Mouse (Mus musculus) layer of hippocampus, postnatal 10 days (tissue): ENCODE measurements at regions not wholly inside any gene's neighbourhood (a gene's known extent, or its start where the extent isn't known, plus 50 kb on each side); places are given as distances from the start of the nearest gene placed in this dataset.
"Not testable (repeated sequence)": the region's sequence is repeated elsewhere in the genome, so short reads cannot be mapped to it uniquely, and the experiment has no call there.

ENCODE experiments used
- DNase-seq, 2 experiments: peaks; one replicate each; pipeline ENCODE4 v3.0.0; 2021; ENCODE audit warnings: low spot score in 2 of 2

- no peak for DNase-seq
Measured at GRCm38 (mm10) chr3:57957352-57957751, 109.5 kb upstream of the Pfn2 start.

GRCm38 (mm10) chr3:57963965-57964364 lies 116.1 kb upstream of the Pfn2 start:
- DNase-seq, result no peak

DNA sequence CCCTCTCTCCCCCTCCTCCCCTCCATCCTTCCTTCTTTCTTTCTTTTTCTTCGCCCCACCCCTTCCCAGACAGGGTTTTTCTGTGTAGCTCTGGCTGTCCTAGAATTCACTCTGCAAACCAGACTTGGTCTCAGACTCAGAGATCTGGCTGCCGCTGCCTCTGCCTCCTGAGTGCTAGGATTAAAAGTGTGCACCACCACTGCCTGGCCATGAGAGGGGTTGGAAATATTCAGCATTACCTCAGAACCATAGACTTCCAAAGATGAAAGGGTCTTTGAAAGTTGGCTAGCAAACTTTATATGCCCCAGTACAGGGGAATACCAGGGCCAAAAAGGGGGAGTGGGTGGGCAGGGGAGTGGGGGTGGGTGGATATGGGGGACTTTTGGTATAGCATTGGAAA lies 122.7 kb upstream of the Pfn2 start:
- DNase-seq, result not testable (repeated sequence)

- DNase-seq, result peak; percentile 17 to 20
Measured at GRCm38 (mm10) chr3:57972469-57973245, 124.8 kb upstream of the Pfn2 start.

- no peak for DNase-seq
Measured at GRCm38 (mm10) chr3:57973546-57973945, 125.7 kb upstream of the Pfn2 start.

- DNase-seq, result no peak
Measured at GRCm38 (mm10) chr3:57975379-57975778, 127.5 kb upstream of the Pfn2 start.

DNA sequence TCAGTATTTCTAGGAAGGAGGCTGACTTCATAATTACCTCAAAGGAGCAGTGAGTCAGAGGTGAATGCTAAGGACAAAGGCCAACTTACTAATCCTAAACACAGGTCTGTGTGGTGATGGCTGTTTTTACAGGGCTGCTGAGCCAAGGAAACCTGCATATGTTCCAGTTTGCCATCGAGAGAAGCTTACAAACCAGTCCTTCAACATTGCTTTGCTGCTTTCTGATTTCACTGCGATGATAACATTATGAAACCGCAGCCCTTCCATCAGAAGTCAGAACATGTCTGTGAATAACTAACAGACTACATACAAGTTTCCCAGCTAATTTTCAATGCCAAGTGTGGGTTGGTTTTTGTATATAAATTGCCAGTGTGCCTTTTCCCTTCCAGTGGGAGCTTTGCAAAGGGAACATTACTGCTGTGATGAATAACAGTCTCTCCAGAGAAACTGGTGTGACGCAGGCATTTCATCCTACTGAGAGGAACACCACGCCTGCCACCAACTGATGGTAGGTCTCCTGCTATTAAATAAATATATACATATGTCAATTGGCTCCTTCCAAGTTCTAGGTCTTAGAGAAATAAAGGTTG lies 128.9 kb upstream of the Pfn2 start:
- DNase-seq, result no peak

DNA sequence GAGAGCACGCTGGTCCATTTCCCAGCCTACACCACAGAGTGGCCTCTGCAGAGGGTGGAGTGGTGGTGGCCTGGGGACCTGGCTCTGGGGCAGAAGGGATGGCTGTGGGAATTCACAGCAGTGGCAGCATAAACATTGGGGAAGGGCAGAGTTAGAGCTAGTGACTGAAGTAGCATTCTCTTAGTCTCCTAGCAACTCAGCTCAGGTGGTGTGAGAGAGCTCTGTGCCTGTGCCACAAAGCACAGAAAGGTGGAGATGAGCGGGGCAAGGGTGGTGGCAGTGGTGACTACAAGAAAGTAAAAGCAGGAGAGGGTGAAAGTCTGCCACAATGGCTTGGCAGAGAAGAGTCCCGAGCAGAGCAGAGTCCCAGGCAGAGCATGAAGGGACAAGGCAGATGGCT lies 140.3 kb upstream of the Pfn2 start:
- no peak for DNase-seq

DNA sequence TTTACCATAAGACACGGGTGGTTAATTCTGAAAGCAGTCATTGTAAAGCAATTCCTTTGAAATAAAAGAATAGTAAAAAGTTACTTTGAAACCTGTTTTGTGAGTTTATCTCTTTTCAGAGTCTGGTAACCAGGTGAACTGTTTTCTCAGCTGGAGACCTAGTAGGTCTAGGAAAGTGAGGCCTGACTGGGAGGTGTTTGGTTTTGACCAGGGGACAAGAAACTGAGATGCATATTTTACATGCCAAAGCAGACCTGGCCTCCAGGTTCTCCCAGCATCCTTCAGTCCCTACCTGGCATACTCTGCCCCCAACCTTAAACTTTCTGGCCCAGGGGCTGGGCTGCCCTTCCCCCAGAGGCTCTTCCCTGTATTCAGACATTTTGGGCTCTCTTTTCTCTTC lies 142.9 kb upstream of the Pfn2 start:
- DNase-seq, result no peak

DNA sequence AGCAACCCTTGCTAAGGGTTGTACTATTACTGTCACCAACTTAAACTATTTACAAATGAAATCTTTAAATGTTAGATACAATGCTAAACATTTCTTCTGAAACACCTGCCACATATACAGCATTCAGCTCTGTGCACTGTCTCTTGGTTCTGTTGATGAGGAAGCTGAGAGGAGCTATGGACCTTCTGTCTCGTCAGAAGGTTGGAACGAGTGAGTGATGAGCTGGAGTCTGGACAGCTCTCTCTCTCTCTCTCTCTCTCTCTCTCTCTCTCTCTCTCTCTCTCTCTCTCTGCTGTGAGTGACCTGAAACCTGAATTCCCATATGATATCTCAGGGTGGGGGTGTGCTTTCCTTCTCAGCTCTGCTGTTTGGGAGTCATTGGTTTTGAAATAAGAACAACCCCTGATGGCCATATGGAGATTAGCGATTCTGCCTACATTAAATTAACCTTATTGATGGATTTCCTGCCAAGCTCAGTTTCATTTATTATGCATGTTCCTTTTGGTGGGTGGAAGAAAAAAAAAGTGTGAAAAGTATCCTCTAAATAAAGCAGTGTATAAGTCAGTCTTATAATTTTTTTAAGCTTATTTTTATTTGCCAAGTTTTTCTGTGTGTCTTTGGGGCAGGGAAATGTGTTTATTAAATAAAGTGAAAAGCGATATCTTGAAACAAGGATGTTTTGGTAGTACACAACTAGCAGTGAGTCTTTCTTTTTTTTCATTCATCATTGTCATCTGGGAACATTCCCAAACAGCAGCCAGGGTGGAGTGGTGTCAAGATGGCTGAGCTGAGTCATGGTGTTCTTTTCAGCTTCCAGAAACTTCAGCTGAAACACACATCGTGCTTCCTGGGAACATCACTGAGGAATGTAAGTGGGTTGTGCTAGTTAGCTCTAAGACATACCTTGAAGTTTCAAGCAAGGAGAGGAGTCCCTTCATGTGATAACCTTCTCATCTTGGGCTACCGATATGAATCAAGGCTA lies 150.5 kb upstream of the Pfn2 start:
- no peak for DNase-seq

- no peak for DNase-seq
Measured at GRCm38 (mm10) chr3:58002792-58003574, 155.1 kb upstream of the Pfn2 start.

GRCm38 (mm10) chr3:58024750-58025392 lies 177.0 kb upstream of the Pfn2 start:
- DNase-seq, result no peak

DNA sequence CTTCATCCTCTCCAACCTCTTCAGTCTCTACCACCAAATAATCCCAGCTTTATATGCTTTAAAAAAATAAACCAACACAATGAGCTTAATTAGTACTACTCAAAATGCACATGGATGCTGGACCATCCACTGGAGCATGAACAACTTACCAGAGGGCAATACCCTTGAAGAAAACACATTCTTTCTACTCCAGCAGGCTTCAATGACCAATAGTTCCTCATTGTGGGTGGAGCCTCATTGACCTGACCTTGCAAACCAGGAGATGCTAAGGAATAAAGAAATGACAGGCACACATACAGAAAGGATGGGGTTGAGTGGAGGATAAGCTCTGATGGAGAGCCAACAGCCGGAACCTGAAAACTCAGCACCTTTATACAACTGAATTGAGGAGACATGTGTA lies 201.7 kb upstream of the Pfn2 start:
- DNase-seq, result no peak

DNA sequence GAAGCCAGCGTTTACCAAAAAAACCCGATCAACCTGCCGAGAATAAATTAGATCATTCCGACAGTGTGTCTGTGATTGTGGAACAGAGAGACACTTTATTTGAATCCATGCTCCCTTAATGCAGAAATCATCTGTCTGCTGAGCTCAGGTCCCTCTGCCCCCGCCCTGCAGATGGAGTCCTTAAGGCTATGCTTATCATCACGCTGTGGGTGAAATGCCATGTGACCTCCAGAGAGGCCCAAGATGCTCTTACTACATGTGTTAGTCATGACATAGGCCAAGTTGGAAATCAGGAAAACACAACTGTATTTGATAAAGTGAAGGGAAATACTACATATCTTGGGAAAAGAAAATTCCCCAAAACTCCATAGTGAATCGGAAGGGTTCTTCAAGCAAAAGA lies 206.8 kb upstream of the Pfn2 start:
- no peak for DNase-seq

DNA sequence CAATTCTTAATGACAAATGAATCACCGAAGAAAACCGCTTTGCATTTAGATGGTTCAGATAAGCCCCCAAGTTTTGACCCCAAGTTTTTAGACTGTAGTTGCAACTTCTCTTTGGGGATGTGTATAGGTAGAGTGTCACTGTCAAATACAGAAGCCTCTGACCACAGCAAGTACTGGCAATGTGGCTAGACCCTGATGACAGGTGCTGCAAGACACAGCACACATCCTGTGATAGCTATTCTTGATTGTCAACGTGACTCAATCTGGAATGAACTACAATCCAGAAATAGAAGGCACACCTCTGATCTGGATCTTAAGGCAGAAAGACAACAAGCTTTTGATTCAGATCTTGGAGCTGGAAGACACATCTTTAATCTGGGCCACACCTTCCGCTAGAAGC lies 207.3 kb upstream of the Pfn2 start:
- no peak for DNase-seq

GRCm38 (mm10) chr3:58056191-58057063 lies 208.5 kb upstream of the Pfn2 start:
- DNase-seq, result no peak

DNA sequence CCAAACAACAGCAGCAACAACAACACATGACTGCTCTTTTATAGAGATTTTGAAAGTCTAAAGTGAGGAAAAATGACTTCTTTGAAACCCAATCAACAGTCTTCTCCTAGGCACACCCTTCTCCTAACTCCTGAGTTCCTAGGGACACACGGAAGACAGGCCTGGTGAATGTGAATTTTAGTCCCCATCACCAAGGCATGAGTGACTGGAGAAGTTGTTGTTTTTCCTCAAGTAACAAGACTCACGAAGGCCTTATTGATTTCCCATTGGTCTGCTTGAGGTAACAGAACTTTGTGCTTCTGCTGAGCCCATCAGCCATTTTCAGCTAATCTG lies 209.2 kb upstream of the Pfn2 start:
- DNase-seq, result no peak

DNA sequence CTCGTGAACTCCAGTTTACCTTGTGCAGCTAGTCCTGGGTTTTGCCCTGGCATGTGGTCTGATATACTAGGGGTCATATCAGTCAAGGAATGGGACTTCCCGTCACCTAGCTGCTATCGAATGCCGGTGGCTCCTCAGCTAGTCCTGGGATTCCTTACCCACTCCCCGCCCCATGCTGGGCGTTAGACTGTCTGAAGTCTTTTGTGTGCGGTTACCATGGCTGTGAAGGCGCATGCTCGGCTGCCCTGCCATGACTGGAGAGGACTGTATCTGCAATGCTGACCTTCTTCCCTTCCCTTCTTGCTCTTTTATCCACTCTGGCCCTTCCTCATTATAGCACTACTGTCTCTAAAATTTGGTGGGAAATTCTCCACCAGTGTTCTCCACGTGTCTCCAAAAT lies 210.3 kb upstream of the Pfn2 start:
- DNase-seq, result no peak

DNA sequence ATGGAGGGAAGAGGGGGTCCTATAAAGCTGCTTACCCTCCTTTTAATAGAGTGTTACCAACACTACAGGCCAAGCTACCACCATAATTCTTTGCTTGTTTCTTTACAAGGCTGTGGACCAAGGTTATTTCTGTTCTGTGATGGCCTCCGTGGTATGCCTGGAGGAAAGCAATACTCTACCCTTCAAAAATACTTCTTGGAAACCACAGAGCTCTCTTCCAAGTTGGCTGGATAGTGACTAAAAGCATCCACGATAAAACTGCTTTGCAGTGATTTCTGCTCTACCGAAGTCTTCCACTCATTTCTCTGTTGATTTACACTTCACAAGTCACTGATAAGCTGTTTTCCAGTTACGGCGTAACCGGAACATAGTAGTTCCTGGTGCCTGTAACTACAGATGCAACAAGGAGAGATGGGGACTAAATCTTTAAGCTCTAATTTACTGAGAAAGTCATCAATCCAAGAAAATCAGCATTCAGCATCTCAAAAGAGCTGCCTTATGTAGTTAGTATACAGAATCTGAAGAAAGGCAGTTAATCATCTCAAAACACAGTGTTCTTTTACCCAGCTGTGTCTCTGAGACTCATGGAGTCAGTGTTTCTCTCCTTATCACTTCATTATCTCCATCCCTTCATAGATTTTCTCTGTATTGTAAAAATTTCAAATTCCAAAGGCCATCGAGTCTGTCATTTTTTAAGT lies 216.1 kb upstream of the Pfn2 start:
- DNase-seq, result no peak
